Mouse (Mus musculus): Measurements from ENCODE around the gene Hydin. TPM values are rescaled to one million over a fixed set of nuclear protein-coding genes. Genes with fewer than 3 reads are reported as not detected.
A peak's percentile ranks its signal among the peaks of the same experiment; 100 is the strongest.

The Hydin gene
- total and polyA plus RNA-seq, 3 experiments: not detected

GRCm38 (mm10) chr8:110631201-110631600 is 364.4 kb downstream of the Hydin start:
- H3K36me3 ChIP-seq (ENCODE audit: control insufficient read depth in 1 of 2, insufficient read depth in 2 of 2, low read length in 2 of 2): peaks cover 0 to 11% of the 10 kb centered on the region in 2 experiments; a peak in 3 of 4 replicates
- H3K27ac ChIP-seq (ENCODE audit: control insufficient read depth, low read depth, low read length): no peak overlapping the region
- peaks cover 23% of the 10 kb centered on the region for H3K79me2 ChIP-seq (ENCODE audit: control insufficient read depth, insufficient read depth, low read length, poor library complexity)
- no peak overlapping the region for H3K4me3 ChIP-seq (ENCODE audit: control insufficient read depth in 1 of 2, insufficient read depth in 1 of 2, low read depth in 2 of 2, low read length in 2 of 2)
- no peak for DNase-seq (ENCODE audit: low read depth, low spot score)
- no peaks in the 10 kb centered on the region for H3K9me3 ChIP-seq (replicated peaks; ENCODE audit: insufficient read depth, low read length)
- H3K4me1 ChIP-seq (ENCODE audit: control insufficient read depth in 1 of 2, insufficient read depth in 2 of 2, low read length in 2 of 2): no peaks in the 10 kb centered on the region
- H3K9ac ChIP-seq (ENCODE audit: control insufficient read depth, low read depth, low read length, poor library complexity, severe bottlenecking): no peak overlapping the region
- no peaks in the 10 kb centered on the region for H3K27me3 ChIP-seq (ENCODE audit: control insufficient read depth in 1 of 2, insufficient read depth in 2 of 2, low read length in 2 of 2)
- TF ChIP-seq USF1 (IDR thresholded peaks at IDR 0.05; ENCODE audit: low read depth, low read length) (no peak), TBP (IDR thresholded peaks at IDR 0.05; ENCODE audit: low read depth, low read length) (peak; percentile 95), SIN3A (IDR thresholded peaks at IDR 0.05; ENCODE audit: low read length) (no peak), ZKSCAN1 (IDR thresholded peaks at IDR 0.05; ENCODE audit: low read depth, low read length) (no peak), MYC (IDR thresholded peaks at IDR 0.05; ENCODE audit: low read depth, low read length) (no peak), POLR2AphosphoS5 (IDR thresholded peaks at IDR 0.05; ENCODE audit: borderline replicate concordance, low read depth, low read length) (no peak), GABPA (IDR thresholded peaks at IDR 0.05; ENCODE audit: low read depth, low read length) (no peak)

GRCm38 (mm10) chr8:110633814-110634213 is 367.0 kb downstream of the Hydin start:
- Histone ChIP-seq H3K4me3 (ENCODE audit: control insufficient read depth in 1 of 2, insufficient read depth in 1 of 2, low read depth in 2 of 2, low read length in 2 of 2) (no peak overlapping the region), H3K27ac (ENCODE audit: control insufficient read depth, low read depth, low read length) (no peak overlapping the region), H3K36me3 (ENCODE audit: control insufficient read depth in 1 of 2, insufficient read depth in 2 of 2, low read length in 2 of 2) (peaks cover 0 to 11% of the 10 kb centered on the region in 2 experiments; a peak in 2 of 4 replicates), H3K27me3 (ENCODE audit: control insufficient read depth in 1 of 2, insufficient read depth in 2 of 2, low read length in 2 of 2) (no peaks in the 10 kb centered on the region), H3K79me2 (ENCODE audit: control insufficient read depth, insufficient read depth, low read length, poor library complexity) (peaks cover 7% of the 10 kb centered on the region), H3K9me3 (replicated peaks; ENCODE audit: insufficient read depth, low read length) (no peaks in the 10 kb centered on the region), H3K4me1 (ENCODE audit: control insufficient read depth in 1 of 2, insufficient read depth in 2 of 2, low read length in 2 of 2) (no peaks in the 10 kb centered on the region), H3K9ac (ENCODE audit: control insufficient read depth, low read depth, low read length, poor library complexity, severe bottlenecking) (no peak overlapping the region)
- TF ChIP-seq TCF12 (IDR thresholded peaks at IDR 0.05; ENCODE audit: low read depth, low read length) (no peak), MAFK (IDR thresholded peaks at IDR 0.05; ENCODE audit: borderline replicate concordance, low read depth, low read length) (0 out of 2 replicates have a peak, but pooled peaks have one; percentile 24)
- no peak for DNase-seq (ENCODE audit: low read depth, low spot score)

GRCm38 (mm10) chr8:110636182-110636581 is 369.4 kb downstream of the Hydin start:
- Histone ChIP-seq H3K27me3 (ENCODE audit: control insufficient read depth in 1 of 2, insufficient read depth in 2 of 2, low read length in 2 of 2) (no peaks in the 10 kb centered on the region), H3K4me3 (ENCODE audit: control insufficient read depth in 1 of 2, insufficient read depth in 1 of 2, low read depth in 2 of 2, low read length in 2 of 2) (no peak overlapping the region), H3K9ac (ENCODE audit: control insufficient read depth, low read depth, low read length, poor library complexity, severe bottlenecking) (no peak overlapping the region), H3K9me3 (replicated peaks; ENCODE audit: insufficient read depth, low read length) (no peaks in the 10 kb centered on the region), H3K79me2 (ENCODE audit: control insufficient read depth, insufficient read depth, low read length, poor library complexity) (no peaks in the 10 kb centered on the region), H3K4me1 (ENCODE audit: control insufficient read depth in 1 of 2, insufficient read depth in 2 of 2, low read length in 2 of 2) (no peaks in the 10 kb centered on the region), H3K36me3 (ENCODE audit: control insufficient read depth in 1 of 2, insufficient read depth in 2 of 2, low read length in 2 of 2) (peaks cover 0 to 11% of the 10 kb centered on the region in 2 experiments; a peak in 2 of 4 replicates), H3K27ac (ENCODE audit: control insufficient read depth, low read depth, low read length) (no peak overlapping the region)
- no peak for DNase-seq (ENCODE audit: low read depth, low spot score)
- TF ChIP-seq ZNF384 (IDR thresholded peaks at IDR 0.05; ENCODE audit: low read depth, low read length) (no peak), KAT2A (conservative IDR thresholded peaks at IDR 0.05; ENCODE audit: low read depth, low read length) (no peak), EP300 (IDR thresholded peaks at IDR 0.05; ENCODE audit: low read depth in 1 of 2, low read length in 2 of 2) (no peak), TAL1 (IDR thresholded peaks at IDR 0.05; ENCODE audit: low read length) (no peak), RAD21 (IDR thresholded peaks at IDR 0.05; ENCODE audit: low read depth, low read length) (no peak), ELF1 (IDR thresholded peaks at IDR 0.05; ENCODE audit: low read depth, low read length) (no peak), POLR2AphosphoS5 (IDR thresholded peaks at IDR 0.05; ENCODE audit: borderline replicate concordance, low read depth, low read length) (no peak), MYC (IDR thresholded peaks at IDR 0.05; ENCODE audit: low read depth, low read length) (no peak), USF2 (IDR thresholded peaks at IDR 0.05; ENCODE audit: borderline replicate concordance in 1 of 2, insufficient read depth in 1 of 2, low read depth in 1 of 2, low read length in 2 of 2) (no peak), POLR2AphosphoS2 (IDR thresholded peaks at IDR 0.05; ENCODE audit: low read length) (no peak), GATA1 (IDR thresholded peaks at IDR 0.05; ENCODE audit: low read depth, low read length) (no peak), CHD2 (IDR thresholded peaks at IDR 0.05; ENCODE audit: low read length) (no peak), TBP (IDR thresholded peaks at IDR 0.05; ENCODE audit: low read depth, low read length) (no peak), TCF12 (IDR thresholded peaks at IDR 0.05; ENCODE audit: low read depth, low read length) (no peak), CHD1 (IDR thresholded peaks at IDR 0.05; ENCODE audit: low read depth, low read length) (no peak), RCOR1 (IDR thresholded peaks at IDR 0.05; ENCODE audit: low read depth, low read length) (no peak), ZKSCAN1 (IDR thresholded peaks at IDR 0.05; ENCODE audit: low read depth, low read length) (no peak), GABPA (IDR thresholded peaks at IDR 0.05; ENCODE audit: low read depth, low read length) (no peak), JUND (IDR thresholded peaks at IDR 0.05; ENCODE audit: low read depth, low read length) (no peak)

Data from MEL (cell line).